Mouse (Mus musculus): ENCODE measurements around the gene Kazn. TPM values are rescaled to one million over a fixed set of nuclear protein-coding genes. Genes with fewer than 3 reads are reported as not detected.

The Kazn gene
- polyA plus RNA-seq, 1 experiment from 2014 or later, result 6.1 TPM

GRCm38 (mm10) chr4:142091100-142091499, 148.1 kb downstream of the Kazn start:
- no peak for TF ChIP-seq CTCF (IDR thresholded peaks at IDR 0.05)
- H3K27me3 ChIP-seq, result no peaks in the 10 kb centered on the region
- in situ Hi-C loops (cut with MboI; ENCODE audit: low pct_unique_long_range_greater_than_20kb), result loop anchor here (5.0 kb wide), 1 partner anchor 89 kb away; no protein-coding TSS in a partner anchor
- no peak for DNase-seq (ENCODE audit: low read depth, low spot score)
- POLR2A ChIA-PET, result no interaction called here
- no peak for ATAC-seq
- CTCF ChIA-PET, result no interaction called here

GRCm38 (mm10) chr4:142089966-142090365, 149.2 kb downstream of the Kazn start:
- in situ Hi-C loops (cut with MboI; ENCODE audit: low pct_unique_long_range_greater_than_20kb), result loop anchor here (5.0 kb wide), 1 partner anchor 88 kb away; no protein-coding TSS in a partner anchor
- no peak for TF ChIP-seq CTCF (IDR thresholded peaks at IDR 0.05)
- ATAC-seq (no peak), DNase-seq (ENCODE audit: low read depth, low spot score) (no peak)
- ChIA-PET POLR2A (interaction anchor here (0.9 kb wide), 1 partner anchor 15 kb away, joined by 3 read pairs; no protein-coding TSS in a partner anchor), CTCF (no interaction called here)
- no peaks in the 10 kb centered on the region for H3K27me3 ChIP-seq

DNA sequence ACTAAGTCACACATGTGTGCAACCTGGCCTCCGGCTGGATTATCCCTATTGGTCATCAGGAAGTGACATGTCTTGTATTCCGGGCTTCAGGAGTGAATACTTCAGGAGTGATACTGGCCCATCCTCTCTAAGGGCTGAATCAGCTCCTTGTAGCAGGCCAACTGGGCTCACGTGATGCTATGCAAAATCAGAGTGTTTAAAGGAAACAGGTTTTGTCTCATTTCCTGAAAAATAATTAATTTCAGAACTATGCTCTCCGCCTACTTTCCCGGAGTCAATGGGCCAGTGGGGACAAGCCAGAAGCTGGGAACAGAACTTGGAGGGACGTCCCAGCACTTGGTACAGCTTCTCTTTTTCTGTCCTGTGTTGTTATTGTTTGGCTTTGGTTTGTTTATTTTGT, 150.4 kb downstream of the Kazn start:
- CTCF ChIA-PET, result interaction anchor here (0.7 kb wide), 1 partner anchor 8 kb away, joined by 3 read pairs; no protein-coding TSS in a partner anchor
- DNase-seq (ENCODE audit: low read depth, low spot score) (no peak), ATAC-seq (no peak)
- no peaks in the 10 kb centered on the region for H3K27me3 ChIP-seq
- TF ChIP-seq CTCF (IDR thresholded peaks at IDR 0.05), result no peak
- POLR2A ChIA-PET, result no interaction called here
- in situ Hi-C loops (cut with MboI; ENCODE audit: low pct_unique_long_range_greater_than_20kb), result no loop called here

DNA sequence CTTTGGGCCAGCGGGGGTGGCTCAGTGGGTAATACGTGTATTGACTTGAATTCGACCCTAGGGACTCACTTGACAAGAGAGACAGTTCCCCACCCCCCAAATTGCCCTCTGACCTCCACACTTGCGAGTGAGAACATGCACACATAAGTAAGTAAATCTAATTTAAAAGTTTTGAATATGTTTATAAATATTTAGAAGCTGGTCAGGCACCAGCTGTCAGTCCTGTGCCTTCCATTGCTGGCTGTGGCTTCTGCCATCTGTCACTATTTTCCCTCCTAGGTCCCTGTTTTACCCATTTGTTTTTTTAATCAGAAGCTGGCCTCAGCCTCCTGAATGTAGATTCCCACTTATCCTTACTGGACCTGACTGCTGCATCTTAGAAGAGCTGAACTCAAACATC, 150.8 kb downstream of the Kazn start:
- H3K27me3 ChIP-seq, result no peaks in the 10 kb centered on the region
- CTCF ChIA-PET, result interaction anchor here (0.7 kb wide), 1 partner anchor 9 kb away, joined by 3 read pairs; no protein-coding TSS in a partner anchor
- in situ Hi-C loops (cut with MboI; ENCODE audit: low pct_unique_long_range_greater_than_20kb), result no loop called here
- POLR2A ChIA-PET, result no interaction called here
- no peak for ATAC-seq
- no peak for DNase-seq (ENCODE audit: low read depth, low spot score)
- TF ChIP-seq CTCF (IDR thresholded peaks at IDR 0.05), result no peak

- TF ChIP-seq CTCF (IDR thresholded peaks at IDR 0.05), result no peak
- DNase-seq (ENCODE audit: low read depth, low spot score), result no peak
- POLR2A ChIA-PET, result interaction anchor here (0.7 to 1.0 kb wide), 2 partner anchors 13 to 210 kb away, joined by 3 to 6 read pairs; no protein-coding TSS in a partner anchor
- CTCF ChIA-PET, result interaction anchor here (2.0 kb wide), 1 partner anchor 13 kb away, joined by 12 read pairs; no protein-coding TSS in a partner anchor
- in situ Hi-C loops (cut with MboI; ENCODE audit: low pct_unique_long_range_greater_than_20kb), result no loop called here
- no peaks in the 10 kb centered on the region for H3K27me3 ChIP-seq
- no peak for ATAC-seq
Observed at GRCm38 (mm10) chr4:142084936-142085563, 154.2 kb downstream of the Kazn start.

DNA sequence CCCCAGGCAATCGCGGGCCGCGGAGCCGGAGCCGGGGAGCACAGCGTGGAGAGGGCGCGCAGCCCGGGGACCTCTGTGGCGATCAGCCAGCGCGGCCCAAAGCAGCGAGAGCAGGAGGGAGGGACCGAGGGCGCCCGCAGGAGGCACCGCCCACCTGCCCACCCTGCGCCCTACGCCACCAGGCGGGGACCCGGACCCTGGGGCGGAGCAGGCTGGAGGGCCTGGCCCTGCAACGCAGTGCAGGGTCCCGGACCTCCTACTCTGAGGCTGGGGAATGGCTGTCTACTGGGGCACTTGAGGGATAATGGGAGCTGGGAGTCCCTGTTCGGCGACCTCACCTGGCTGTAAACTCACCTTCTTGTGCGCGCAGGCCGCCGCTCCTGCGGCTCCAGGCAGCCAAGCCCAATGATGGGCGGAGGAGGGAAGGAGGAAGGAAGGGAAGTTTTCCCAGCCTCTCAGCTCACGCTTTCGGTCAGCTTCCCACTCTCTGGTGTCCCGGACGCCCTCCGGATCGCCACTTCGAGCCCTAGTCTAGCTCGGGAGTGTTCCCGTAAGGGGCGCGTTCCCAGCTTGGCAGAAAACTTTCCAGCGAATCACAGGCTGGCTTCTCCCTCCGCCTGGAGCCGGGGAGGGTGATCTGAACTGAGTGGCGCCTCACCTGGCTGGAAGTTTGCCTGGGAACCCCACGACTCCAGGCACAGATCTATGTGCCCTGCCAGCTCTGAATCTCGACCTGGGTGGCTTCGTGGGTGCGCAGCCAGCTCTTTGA, 154.9 kb downstream of the Kazn start, which contains the start of gene Tmem51:
Gene Tmem51 (minus strand): TSS at position 174 of the 769 bp plus-strand sequence.
- H3K27me3 ChIP-seq, result no peaks in the 10 kb centered on the region
- POLR2A ChIA-PET, result interaction anchor here (1.0 kb wide), 1 partner anchor 13 kb away, joined by 6 read pairs; no protein-coding TSS in a partner anchor
- ATAC-seq (peak; percentile 70), DNase-seq (ENCODE audit: low read depth, low spot score) (no peak)
- no peak for TF ChIP-seq CTCF (IDR thresholded peaks at IDR 0.05)
- in situ Hi-C loops (cut with MboI; ENCODE audit: low pct_unique_long_range_greater_than_20kb), result no loop called here
- CTCF ChIA-PET, result interaction anchor here (1.5 to 2.0 kb wide), 2 partner anchors 13 kb away, joined by 3 to 12 read pairs; no protein-coding TSS in a partner anchor

DNA sequence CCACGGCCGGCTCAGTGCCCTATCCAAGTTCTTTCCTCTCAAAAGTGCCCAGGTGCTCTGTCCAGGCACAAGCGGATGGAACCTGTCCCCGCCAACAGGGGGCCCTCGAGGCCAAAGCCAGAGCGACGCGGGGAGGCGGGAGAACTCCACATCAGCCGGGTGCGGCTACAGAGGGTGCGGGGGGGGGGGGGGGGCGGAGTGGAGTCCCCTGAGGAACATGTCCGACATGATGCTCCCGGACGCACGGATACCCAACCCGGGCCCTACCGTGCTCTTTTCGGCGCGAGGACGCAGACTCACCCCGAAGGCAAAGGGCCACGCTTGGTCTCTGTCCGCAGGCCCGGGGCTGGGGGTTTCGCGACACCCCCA, 155.5 kb downstream of the Kazn start:
- no peak for DNase-seq (ENCODE audit: low read depth, low spot score)
- peak; percentile 77 for ATAC-seq
- H3K27me3 ChIP-seq, result no peaks in the 10 kb centered on the region
- CTCF ChIA-PET, result interaction anchor here (0.7 to 1.5 kb wide), 2 partner anchors 9 to 14 kb away, joined by 3 read pairs; no protein-coding TSS in a partner anchor
- POLR2A ChIA-PET, result interaction anchor here (1.0 kb wide), 1 partner anchor 14 kb away, joined by 6 read pairs; no protein-coding TSS in a partner anchor
- peak; percentile 85 for TF ChIP-seq CTCF (IDR thresholded peaks at IDR 0.05)
- in situ Hi-C loops (cut with MboI; ENCODE audit: low pct_unique_long_range_greater_than_20kb), result no loop called here

- ChIA-PET CTCF (interaction anchor here (0.7 to 1.5 kb wide), 2 partner anchors 8 to 14 kb away, joined by 3 read pairs; no protein-coding TSS in a partner anchor), POLR2A (no interaction called here)
- in situ Hi-C loops (cut with MboI; ENCODE audit: low pct_unique_long_range_greater_than_20kb), result no loop called here
- TF ChIP-seq CTCF (IDR thresholded peaks at IDR 0.05), result no peak
- DNase-seq (ENCODE audit: low read depth, low spot score), result no peak
- no peaks in the 10 kb centered on the region for H3K27me3 ChIP-seq
- no peak for ATAC-seq
Observed at GRCm38 (mm10) chr4:142083193-142083592, 156.0 kb downstream of the Kazn start.

DNA sequence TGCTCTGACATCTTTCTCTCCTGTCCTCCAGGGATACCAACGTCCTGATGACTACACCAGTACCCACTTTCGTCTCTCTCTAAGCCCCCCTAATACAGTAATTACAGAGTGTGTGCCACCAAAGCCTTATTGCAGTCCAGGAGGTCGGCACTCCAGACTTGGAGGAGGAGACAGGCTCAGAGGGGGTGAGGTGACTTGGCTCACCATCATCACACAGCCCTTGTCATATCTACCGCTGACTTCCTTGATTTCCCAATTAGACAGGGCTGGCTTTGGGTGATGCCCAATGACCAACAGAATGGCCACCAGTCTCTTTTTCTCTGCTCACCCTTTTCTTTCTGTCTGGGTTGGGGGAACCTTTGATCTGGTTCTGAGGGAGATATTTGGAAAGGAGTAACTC, 156.5 kb downstream of the Kazn start:
- in situ Hi-C loops (cut with MboI; ENCODE audit: low pct_unique_long_range_greater_than_20kb), result no loop called here
- POLR2A ChIA-PET, result no interaction called here
- CTCF ChIA-PET, result interaction anchor here (1.5 kb wide), 1 partner anchor 15 kb away, joined by 3 read pairs; no protein-coding TSS in a partner anchor
- ATAC-seq, result no peak
- no peak for TF ChIP-seq CTCF (IDR thresholded peaks at IDR 0.05)
- no peak for DNase-seq (ENCODE audit: low read depth, low spot score)
- no peaks in the 10 kb centered on the region for H3K27me3 ChIP-seq

- ATAC-seq (no peak), DNase-seq (ENCODE audit: low read depth, low spot score) (no peak)
- ChIA-PET POLR2A (no interaction called here), CTCF (no interaction called here)
- no peaks in the 10 kb centered on the region for H3K27me3 ChIP-seq
- no peak for TF ChIP-seq CTCF (IDR thresholded peaks at IDR 0.05)
- in situ Hi-C loops (cut with MboI; ENCODE audit: low pct_unique_long_range_greater_than_20kb), result no loop called here
Observed at GRCm38 (mm10) chr4:142081631-142082283, 157.4 kb downstream of the Kazn start.
